8 mouse cellular contexts compared by ENCODE assay signal in the genomic region with DNA sequence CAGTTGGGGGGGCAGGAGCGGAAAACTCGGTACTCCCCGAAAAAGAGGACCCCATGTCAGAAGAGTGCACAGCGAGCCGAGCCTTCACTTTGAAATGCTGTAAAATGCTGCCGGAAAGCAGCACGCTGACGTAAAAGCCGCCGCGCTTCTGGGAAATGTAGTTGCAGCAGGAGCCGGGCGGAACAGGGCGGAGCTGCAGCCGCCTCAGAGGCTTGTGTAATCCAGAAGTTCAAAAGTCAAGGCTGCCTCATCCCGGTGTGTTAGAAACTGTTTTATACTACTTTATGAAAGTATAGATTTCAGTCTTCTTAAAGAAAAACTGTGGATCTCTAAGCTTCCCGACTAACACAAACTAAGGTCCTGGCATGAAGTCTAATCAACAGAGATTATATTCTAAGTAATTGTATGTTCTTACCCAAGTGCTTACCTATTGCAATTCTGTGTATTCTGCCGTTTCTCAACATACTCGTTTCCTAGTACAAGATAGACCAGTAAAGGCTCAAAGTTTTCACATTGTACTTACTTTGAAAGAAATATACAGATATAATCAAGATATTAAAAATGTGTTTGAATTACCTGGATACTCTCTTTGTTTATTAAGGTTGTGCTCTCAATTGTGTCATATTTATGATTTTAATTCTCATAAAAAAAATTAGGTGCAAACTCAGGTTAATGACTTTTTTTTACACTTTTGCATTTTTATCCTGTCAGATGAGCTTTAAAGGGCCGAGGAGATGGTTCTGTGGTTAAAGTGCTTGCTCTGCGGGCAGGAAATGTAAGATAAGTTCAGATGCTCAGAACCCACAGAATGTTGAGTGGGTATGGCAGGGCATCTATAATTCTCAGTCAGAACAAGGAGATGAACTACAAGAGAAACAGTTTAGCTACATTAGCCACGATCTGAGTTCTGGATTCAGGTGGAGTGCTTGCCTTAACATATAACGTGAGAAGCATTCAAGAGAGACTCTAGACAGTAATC. TPM values are rescaled to one million over a fixed set of nuclear protein-coding genes. Genes with fewer than 3 reads are reported as not detected.
DNase-seq lines count a peak whose midpoint lies in the region; ATAC-seq lines count a peak whose summit lies in the region.

Gene Dmac1 (minus strand): TSS at position 109 of the 979 bp plus-strand sequence.

- no peaks in the 10 kb centered on the region for H3K36me3 ChIP-seq in hindbrain, embryonic 11.5 days (ENCODE audit: control insufficient read depth, insufficient read depth, low read length)

- H3K27me3 ChIP-seq in hindbrain, embryonic 11.5 days (ENCODE audit: control insufficient read depth, insufficient read depth, low read length) = no peaks in the 10 kb centered on the region

- peak; percentile 97 for ATAC-seq in hindbrain, embryonic 11.5 days (ENCODE audit: low FRiP score)

- H3K4me1 ChIP-seq in hindbrain, embryonic 11.5 days (replicated peaks; ENCODE audit: control insufficient read depth, insufficient read depth, low read length) = no peaks in the 10 kb centered on the region

- H3K27ac ChIP-seq in hindbrain, embryonic 11.5 days (ENCODE audit: low read depth, low read length) = no peak within 1 kb of the TSS

- WGBS in hindbrain, embryonic 11.5 days = 18% methylated on average over 23 of the region's 23 CpGs

- peak within 1 kb of the TSS; percentile 83 for H3K9ac ChIP-seq in hindbrain, embryonic 11.5 days (ENCODE audit: low read depth, low read length)

- H3K9me3 ChIP-seq in hindbrain, embryonic 11.5 days (ENCODE audit: control insufficient read depth, low read length) = no peaks in the 10 kb centered on the region

- peak within 1 kb of the TSS; percentile 32 for H3K4me2 ChIP-seq in hindbrain, embryonic 11.5 days (replicated peaks; ENCODE audit: low read depth, low read length)

- peak within 1 kb of the TSS; percentile 85 for H3K4me3 ChIP-seq in hindbrain, embryonic 11.5 days (ENCODE audit: low read depth, low read length)

- DNase-seq in Muller cell, postnatal 12 days (ENCODE audit: inconsistent ontology term) = peak; percentile 84
- peak; percentile 91 for DNase-seq in cerebellum, adult 9-11 months
- DNase-seq in frontal cortex, adult 2 months (ENCODE audit: extremely low spot score in 1 of 2, low spot score in 1 of 2) = peak; percentile 90 to 98
- peak; percentile 96 for DNase-seq in hindbrain, embryonic 11.5 days (ENCODE audit: low spot score)
- DNase-seq in layer of hippocampus, postnatal 10 days (ENCODE audit: low spot score in 2 of 2) = peak; percentile 98
- peak; percentile 96 for DNase-seq in lung, postnatal 10 days
- peak; percentile 90 for DNase-seq in ovary, postnatal 36 days (ENCODE audit: low spot score)
- peak; percentile 97 for DNase-seq in thymus, postnatal 25 days

RNA-seq across cellular contexts. Expression of gene Dmac1, which starts in this region (rescaled TPM):
- 42.3 and 48.9 TPM in 2 replicates for polyA plus RNA-seq in frontal cortex, adult 2 months (2012; rRNA removed)
- 108 and 115 TPM in 2 replicates for polyA plus RNA-seq in hindbrain, embryonic 11.5 days (2014; fragmentation: Nextera tagmentation; extraction: Ambion mirVana)
- total RNA-seq in layer of hippocampus, postnatal 10 days (2021) = 10 to 100 TPM; 53.5 to 60.1 TPM
